Mouse (Mus musculus) embryonic fibroblast, embryonic 13.5 days (primary cell): ENCODE measurements around the gene Slc43a2.

ENCODE experiments used
- CTCF ChIP-seq: IDR thresholded peaks from 2 replicates; pipeline ENCODE4 v1.5.1; 2011; ENCODE audit warnings: mild to moderate bottlenecking, control low read depth, low read length, moderate library complexity, borderline replicate concordance; ENCODE audit not compliant: insufficient read depth
- POLR2A ChIP-seq: IDR thresholded peaks from 2 replicates; pipeline ENCODE4 v1.6.1; 2011; ENCODE audit warnings: low read depth, mild to moderate bottlenecking, control low read depth, low read length, moderate library complexity

GRCm38 (mm10) chr11:75571126-75571990 is 39.9 kb downstream of the Slc43a2 start:
- TF ChIP-seq POLR2A = no peak
- no peak for TF ChIP-seq CTCF
